8 mouse cellular contexts compared by ENCODE assay signal in the genomic region with DNA sequence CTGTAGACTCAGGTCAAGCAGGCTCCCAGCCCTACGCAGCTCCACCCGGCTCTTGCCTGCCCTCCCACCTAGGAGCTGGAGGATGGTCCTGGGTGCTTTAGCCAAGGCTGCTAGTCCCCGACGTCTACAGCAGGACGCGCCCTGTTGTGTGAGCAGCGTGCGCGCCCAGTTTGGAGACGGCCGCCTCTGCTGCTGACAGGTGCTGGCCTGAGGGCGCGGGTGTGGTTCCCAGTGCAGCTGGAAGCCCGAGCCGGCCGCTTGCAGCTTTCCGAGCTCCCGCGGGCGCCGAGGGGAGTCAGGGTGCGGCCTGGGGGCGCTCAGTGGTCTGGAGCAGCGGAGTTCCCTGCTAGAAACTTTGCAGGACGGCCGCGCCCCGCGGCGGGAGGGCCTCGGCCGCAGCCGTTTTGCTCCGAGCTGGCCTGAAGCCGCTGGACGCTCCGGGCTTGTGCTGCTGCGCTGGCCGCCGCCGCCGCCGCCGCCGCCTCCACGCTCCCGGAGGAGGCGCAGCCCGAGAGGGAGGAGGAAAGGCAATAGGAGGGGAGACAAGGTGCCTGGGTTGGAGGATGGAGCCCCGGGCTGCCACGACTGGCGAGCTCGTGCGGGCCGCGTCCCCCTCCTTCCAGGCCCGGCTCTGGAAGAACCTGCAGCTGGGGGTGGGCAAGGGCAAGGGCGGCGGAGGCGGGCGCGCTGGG. TPM values are rescaled to one million over a fixed set of nuclear protein-coding genes. Genes with fewer than 3 reads are reported as not detected.
A peak's percentile ranks its signal among the peaks of the same experiment; 100 is the strongest.
DNase-seq lines count a peak whose midpoint lies in the region; ATAC-seq lines count a peak whose summit lies in the region.

A gene (plus strand): TSS at position 564 of the 692 bp plus-strand sequence.

- peak within 1 kb of the TSS; percentile 62 for H3K4me3 ChIP-seq in hindbrain, embryonic 12.5 days

- H3K9ac ChIP-seq in hindbrain, embryonic 12.5 days = peak within 1 kb of the TSS; percentile 65

- peak; percentile 76 for DNase-seq in R1 (ENCODE audit: low read depth, low spot score)
- DNase-seq in cerebellum, postnatal 10 days = peak; percentile 74 to 77
- peak; percentile 16 to 45 for DNase-seq in frontal cortex, postnatal 10 days (ENCODE audit: low spot score in 2 of 2)
- peak in 1 of 2 experiments; percentile 30 for DNase-seq in layer of hippocampus, postnatal 25 days (ENCODE audit: extremely low spot score in 1 of 2, low spot score in 1 of 2)
- peak; percentile 26 for DNase-seq in lung, postnatal 25 days (ENCODE audit: low spot score)
- peak; percentile 78 for DNase-seq in retina, postnatal 1 day
- peak; percentile 78 for DNase-seq in yolk sac, embryonic 10.5 days (ENCODE audit: low spot score)

- under 1% methylated on average over 44 of the region's 62 CpGs for WGBS in hindbrain, embryonic 12.5 days

- 0 out of 2 replicates have a peak, but pooled peaks cover 4% of the 10 kb centered on the region for H3K4me1 ChIP-seq in hindbrain, embryonic 12.5 days

- peak within 1 kb of the TSS; percentile 96 for H3K4me2 ChIP-seq in hindbrain, embryonic 12.5 days (replicated peaks)

- peaks cover 36% of the 10 kb centered on the region for H3K27me3 ChIP-seq in hindbrain, embryonic 12.5 days

- H3K9me3 ChIP-seq in hindbrain, embryonic 12.5 days (replicated peaks) = no peaks in the 10 kb centered on the region

- H3K27ac ChIP-seq in hindbrain, embryonic 12.5 days = no peak within 1 kb of the TSS

- peak; percentile 93 for ATAC-seq in hindbrain, embryonic 12.5 days (ENCODE audit: low FRiP score)

- H3K36me3 ChIP-seq in hindbrain, embryonic 12.5 days = no peaks in the 10 kb centered on the region

RNA-seq across cellular contexts. Expression of the gene that starts here (rescaled TPM):
- polyA plus RNA-seq in hindbrain, embryonic 12.5 days (2016; fragmentation: Nextera tagmentation; extraction: Ambion mirVana) = 2.6 and 3.6 TPM in 2 replicates
- 10 to 100 TPM; 52.7 to 55.0 TPM for total RNA-seq in layer of hippocampus, postnatal 25 days (2021)
